Mouse (Mus musculus) embryonic fibroblast, embryonic 13.5 days (primary cell): ENCODE measurements around the gene Acp2. TPM values are rescaled to one million over a fixed set of nuclear protein-coding genes. Genes with fewer than 3 reads are reported as not detected.
A peak's percentile ranks its signal among the peaks of the same experiment; 100 is the strongest.

Experiments used
- H3K27ac ChIP-seq: 2 replicates; pipeline ENCODE4 v1.5.1; 2012; ENCODE audit warnings: low read length, control low read depth, inconsistent platforms; ENCODE audit not compliant: insufficient read depth
- H3K4me1 ChIP-seq: 2 replicates; pipeline ENCODE4 v1.6.1; 2011; ENCODE audit warnings: low read length; ENCODE audit not compliant: control insufficient read depth, insufficient read depth
- H3K4me3 ChIP-seq: 2 replicates; pipeline ENCODE4 v1.5.1; 2011; ENCODE audit warnings: mild to moderate bottlenecking, control low read depth, low read length; ENCODE audit not compliant: insufficient read depth
- CTCF ChIP-seq: IDR thresholded peaks from 2 replicates; pipeline ENCODE4 v1.5.1; 2011; ENCODE audit warnings: mild to moderate bottlenecking, control low read depth, low read length, moderate library complexity, borderline replicate concordance; ENCODE audit not compliant: insufficient read depth
- POLR2A ChIP-seq: IDR thresholded peaks from 2 replicates; pipeline ENCODE4 v1.6.1; 2011; ENCODE audit warnings: low read depth, mild to moderate bottlenecking, control low read depth, low read length, moderate library complexity
- polyA plus RNA-seq: library from polyadenylated mRNA; stranded (reverse); fragments of >200 nt; gene quantifications from 2 replicates; pipeline ENCODE4 v1.2.4, GENCODE M21; 2011; ENCODE audit warnings: low read depth; ENCODE audit not compliant: missing spikeins, insufficient read length

The Acp2 gene
- polyA plus RNA-seq, 1 experiment = 54.9 TPM

GRCm38 (mm10) chr2:91169587-91170322, 32.9 kb upstream of the Acp2 start:
- Histone ChIP-seq H3K4me1 (no peaks in the 10 kb centered on the region), H3K4me3 (no peak overlapping the region), H3K27ac (no peak overlapping the region)
- TF ChIP-seq POLR2A = no peak
- TF ChIP-seq CTCF = no peak

- no peak overlapping the region for H3K4me3 ChIP-seq
- no peak overlapping the region for H3K27ac ChIP-seq
- H3K4me1 ChIP-seq = no peaks in the 10 kb centered on the region
- TF ChIP-seq POLR2A (no peak), CTCF (no peak)
Observed at GRCm38 (mm10) chr2:91175490-91175889, 27.2 kb upstream of the Acp2 start.

GRCm38 (mm10) chr2:91176234-91176633, 26.5 kb upstream of the Acp2 start:
- no peak overlapping the region for H3K27ac ChIP-seq
- no peaks in the 10 kb centered on the region for H3K4me1 ChIP-seq
- no peak overlapping the region for H3K4me3 ChIP-seq
- TF ChIP-seq POLR2A = no peak

GRCm38 (mm10) chr2:91179825-91180224, 22.9 kb upstream of the Acp2 start:
- Histone ChIP-seq H3K4me3 (no peak overlapping the region), H3K4me1 (peaks cover 4% of the 10 kb centered on the region; the same call in 1 of the 2 replicates), H3K27ac (no peak overlapping the region)
- TF ChIP-seq POLR2A (no peak), CTCF (no peak)

- TF ChIP-seq CTCF (no peak), POLR2A (no peak)
- H3K27ac ChIP-seq = no peak overlapping the region
- H3K4me3 ChIP-seq = no peak overlapping the region
- peaks cover 4% of the 10 kb centered on the region; the same call in 1 of the 2 replicates for H3K4me1 ChIP-seq
Observed at GRCm38 (mm10) chr2:91180706-91181105, 22.0 kb upstream of the Acp2 start.

GRCm38 (mm10) chr2:91182016-91182404, 20.7 kb upstream of the Acp2 start:
- H3K4me3 ChIP-seq = peak overlapping the region; percentile 76
- TF ChIP-seq CTCF = no peak
- TF ChIP-seq POLR2A = no peak
- no peak overlapping the region for H3K27ac ChIP-seq

GRCm38 (mm10) chr2:91182405-91183147, 20.1 kb upstream of the Acp2 start:
- no peak overlapping the region for H3K27ac ChIP-seq
- no peak for TF ChIP-seq CTCF
- peaks cover 4% of the 10 kb centered on the region; the same call in 1 of the 2 replicates for H3K4me1 ChIP-seq

More at GRCm38 (mm10) chr2:91182016-91182404, 20.7 kb upstream of the Acp2 start:
- H3K4me1 ChIP-seq = peaks cover 4% of the 10 kb centered on the region; the same call in 1 of the 2 replicates

GRCm38 (mm10) chr2:91183148-91183513, 19.6 kb upstream of the Acp2 start:
- Histone ChIP-seq H3K4me1 (peaks cover 4% of the 10 kb centered on the region; the same call in 1 of the 2 replicates), H3K4me3 (peak overlapping the region; percentile 76), H3K27ac (no peak overlapping the region)
- no peak for TF ChIP-seq CTCF
- TF ChIP-seq POLR2A = no peak

More at GRCm38 (mm10) chr2:91182405-91183147, 20.1 kb upstream of the Acp2 start:
- H3K4me3 ChIP-seq = peak overlapping the region; percentile 76

GRCm38 (mm10) chr2:91183711-91184405, 18.8 kb upstream of the Acp2 start, which contains the start of gene Madd:
Gene Madd, minus strand, starts transcription at chr2:91183837.
- H3K4me3 ChIP-seq = peak within 1 kb of the TSS; percentile 76
- no peak within 1 kb of the TSS for H3K27ac ChIP-seq
- TF ChIP-seq POLR2A (no peak), CTCF (no peak)
- H3K4me1 ChIP-seq = peaks cover 4% of the 10 kb centered on the region; the same call in 1 of the 2 replicates
